Mouse (Mus musculus) lung, adult 10 weeks (tissue): ENCODE measurements around the gene Il1f5. TPM values are rescaled to one million over a fixed set of nuclear protein-coding genes. Genes with fewer than 3 reads are reported as not detected.

Experiments
- polyA plus RNA-seq: library from polyadenylated mRNA; stranded (reverse); fragments of 350-450 nt; fragmentation: Illumina TruSeq; extraction: RNeasy Lipid Tissue Mini Kit (QIAGEN cat#74804); gene quantifications from one replicate; pipeline ENCODE4 v1.2.3, GENCODE M21; 2014; ENCODE audit warnings: low read depth, low replicate concordance; ENCODE audit not compliant: insufficient read depth

Il1f5 gene
- not detected for polyA plus RNA-seq

GRCm38 (mm10) chr2:24276654-24277053 lies at the start of gene Il1f5:
Il1f5 (plus strand) TSS chr2:24276954.

GRCm38 (mm10) chr2:24290896-24291295 lies 14.1 kb downstream of the Il1f5 start, which contains the start of gene Il1f10:
Il1f10 (plus strand) TSS chr2:24291196.

Other genes starting within 250 kb of the Il1f5 start
- 22.2 TPM for gene Hnmt, start 227.6 kb upstream of the Il1f5 start, polyA plus RNA-seq
- not detected for gene Tbpl2, start 180.4 kb upstream of the Il1f5 start, polyA plus RNA-seq
- not detected for gene Il1f8, start 123.8 kb upstream of the Il1f5 start, polyA plus RNA-seq
- gene Il1f9, start 90.5 kb upstream of the Il1f5 start, polyA plus RNA-seq, result 1.7 TPM
- gene Il1f6, start 61.5 kb upstream of the Il1f5 start, polyA plus RNA-seq, result not detected
- gene Il1f10, start 14.2 kb downstream of the Il1f5 start, polyA plus RNA-seq, result not detected
- gene Il1rn, start 59.9 kb downstream of the Il1f5 start, polyA plus RNA-seq, result 9.0 TPM
- 7.0 TPM for gene Psd4, start 90.6 kb downstream of the Il1f5 start, polyA plus RNA-seq
- gene Pax8, start 198.6 kb downstream of the Il1f5 start, polyA plus RNA-seq, result not detected